Mouse (Mus musculus) thymus, adult 2 months (tissue): ENCODE measurements around the gene Erc2.

Source experiments
- CTCF ChIP-seq: fragments of 200-500 bp; IDR thresholded peaks from 2 replicates; pipeline ENCODE4 v1.5.1; 2012; ENCODE audit warnings: mild to moderate bottlenecking, control low read depth, low read length, moderate library complexity, borderline replicate concordance; ENCODE audit not compliant: control insufficient read depth, poor library complexity, insufficient read depth; ENCODE audit errors: extremely low read depth
- POLR2A ChIP-seq: fragments of 200-500 bp; IDR thresholded peaks from 2 replicates; pipeline ENCODE4 v1.6.1; 2012; ENCODE audit warnings: mild to moderate bottlenecking, low read length, control low read depth, moderate library complexity; ENCODE audit not compliant: control insufficient read depth, poor library complexity, insufficient read depth; ENCODE audit errors: extremely low read depth

GRCm38 (mm10) chr14:28359983-28360382 is 737.8 kb downstream of the Erc2 start:
- no peak for TF ChIP-seq CTCF
- TF ChIP-seq POLR2A, result no peak
